Mouse (Mus musculus) liver, embryonic 11.5 days (tissue): ENCODE data around the gene Iglon5. TPM values are rescaled to one million over a fixed set of nuclear protein-coding genes. Genes with fewer than 3 reads are reported as not detected.

Experiments
- ATAC-seq: fragments of 200-750 bp; cut with Nextera tagmentation; replicated peaks from 2 replicates; pipeline ENCODE4 v1.8.0; 2017; ENCODE audit warnings: moderate number of reproducible peaks, mild to moderate bottlenecking, moderate TSS enrichment, moderate library complexity; ENCODE audit not compliant: low FRiP score
- DNase-seq: peaks from one replicate; pipeline ENCODE4 v3.0.0-alpha.2; 2017; ENCODE audit warnings: low spot score
- H3K27ac ChIP-seq: fragments of 300-500 bp; sonication (generic); 2 replicates; pipeline ENCODE4 v1.5.1; 2014; ENCODE audit warnings: mild to moderate bottlenecking, low read depth, low read length, control low read depth
- H3K27me3 ChIP-seq: fragments of 300-500 bp; sonication (generic); replicated peaks from 2 replicates; pipeline ENCODE4 v1.6.1; 2014; ENCODE audit warnings: low read length, mixed read lengths; ENCODE audit not compliant: control insufficient read depth, insufficient read depth
- H3K36me3 ChIP-seq: fragments of 300-500 bp; sonication (generic); 2 replicates; pipeline ENCODE4 v1.6.1; 2014; ENCODE audit warnings: mild to moderate bottlenecking, low read length, moderate library complexity, mixed read lengths; ENCODE audit not compliant: control insufficient read depth, insufficient read depth
- H3K4me1 ChIP-seq: fragments of 300-500 bp; sonication (generic); replicated peaks from 2 replicates; pipeline ENCODE4 v1.6.1; 2014; ENCODE audit warnings: low read length, mixed read lengths; ENCODE audit not compliant: control insufficient read depth, insufficient read depth
- H3K4me2 ChIP-seq: fragments of 300-500 bp; sonication (generic); 2 replicates; pipeline ENCODE4 v1.6.1; 2014; ENCODE audit warnings: mild to moderate bottlenecking, control low read depth, moderate library complexity
- H3K4me3 ChIP-seq: fragments of 300-500 bp; sonication (generic); 2 replicates; pipeline ENCODE4 v1.5.1; 2014; ENCODE audit warnings: low read depth, low read length, control low read depth
- H3K9ac ChIP-seq: fragments of 300-500 bp; sonication (generic); 2 replicates; pipeline ENCODE4 v1.6.1; 2014; ENCODE audit warnings: low read depth, low read length, control low read depth
- H3K9me3 ChIP-seq: fragments of 300-500 bp; sonication (generic); 2 replicates; pipeline ENCODE4 v1.6.1; 2016; ENCODE audit warnings: low read length, inconsistent platforms, mixed read lengths; ENCODE audit not compliant: control insufficient read depth
- WGBS: fragments of 180-500 bp; shearing (Covaris S2); extraction: QIAGEN DNeasy Blood & Tissue Kit; methylation state at CpG from one replicate; pipeline ENCODE4 v1.1.7; 2014; 5-methylcytosine and 5-hydroxymethylcytosine counted together
- polyA plus RNA-seq: library from polyadenylated mRNA; unstranded; fragments of >200 nt; fragmentation: Nextera tagmentation; extraction: Ambion mirVana; gene quantifications from 2 replicates; pipeline ENCODE4 v1.2.1, GENCODE M21; 2014

The Iglon5 gene
- polyA plus RNA-seq, 1 experiment from 2014 or later = 0.25 TPM

DNA sequence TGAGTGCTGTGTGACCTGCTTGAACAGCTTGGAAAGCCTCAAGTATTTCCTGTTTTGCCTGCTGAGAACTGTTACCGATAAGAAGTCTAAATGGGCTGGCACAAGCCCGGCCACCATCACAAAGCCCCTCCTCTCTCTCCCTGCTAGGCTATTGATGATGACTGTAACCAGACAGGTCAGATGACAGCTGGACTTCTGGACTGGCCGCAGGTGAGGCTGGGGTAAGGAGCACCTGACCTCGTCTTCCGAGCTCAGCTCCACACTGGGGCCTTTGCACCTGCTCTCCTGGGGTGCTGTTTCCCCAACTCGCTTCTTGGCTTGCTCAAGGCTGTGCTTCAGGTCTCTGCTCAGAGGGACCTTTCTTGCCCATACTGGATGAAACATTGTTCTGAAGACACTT lies 35.5 kb downstream of the Iglon5 start:
- no peak overlapping the region for H3K4me3 ChIP-seq
- H3K27ac ChIP-seq = no peak overlapping the region
- H3K4me2 ChIP-seq = no peak overlapping the region
- peaks cover 32% of the 10 kb centered on the region for H3K36me3 ChIP-seq
- 77% methylated on average over 6 of the region's 6 CpGs for WGBS
- no peak for DNase-seq
- H3K9me3 ChIP-seq = no peaks in the 10 kb centered on the region
- H3K9ac ChIP-seq = no peak overlapping the region
- ATAC-seq = no peak
- peaks cover under 1% of the 10 kb centered on the region for H3K4me1 ChIP-seq
- no peaks in the 10 kb centered on the region for H3K27me3 ChIP-seq

GRCm38 (mm10) chr7:43453599-43454355 lies 36.1 kb downstream of the Iglon5 start:
- DNase-seq (no peak), ATAC-seq (no peak)
- H3K27me3 ChIP-seq = no peaks in the 10 kb centered on the region
- no peak overlapping the region for H3K27ac ChIP-seq
- 86% methylated on average over 14 of the region's 14 CpGs for WGBS
- no peak overlapping the region for H3K9ac ChIP-seq
- H3K4me1 ChIP-seq = peaks cover 6% of the 10 kb centered on the region
- peaks cover 32% of the 10 kb centered on the region for H3K36me3 ChIP-seq
- no peak overlapping the region for H3K4me3 ChIP-seq
- no peaks in the 10 kb centered on the region for H3K9me3 ChIP-seq
- H3K4me2 ChIP-seq = no peak overlapping the region

DNA sequence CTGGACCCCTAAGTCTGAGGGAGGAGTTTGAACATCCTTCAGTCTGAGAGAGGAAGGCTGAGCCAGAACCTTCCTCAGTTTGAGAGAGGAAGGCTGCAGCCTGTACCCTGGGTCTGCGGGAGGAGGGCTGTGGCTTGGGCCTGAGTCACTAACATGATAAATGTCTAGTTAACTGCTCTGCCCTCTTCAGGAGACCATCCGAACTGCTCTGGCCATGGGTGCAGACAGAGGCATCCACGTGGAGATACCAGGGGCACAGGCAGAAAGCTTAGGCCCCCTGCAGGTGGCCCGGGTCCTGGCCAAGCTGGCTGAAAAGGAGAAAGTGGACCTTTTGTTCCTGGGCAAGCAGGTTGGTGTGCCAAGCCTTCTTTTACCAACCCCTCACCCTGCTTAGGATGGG lies 37.3 kb downstream of the Iglon5 start:
- no peak overlapping the region for H3K27ac ChIP-seq
- 37% methylated on average over 4 of the region's 4 CpGs for WGBS
- ATAC-seq (peak; percentile 61), DNase-seq (no peak)
- peaks cover 29% of the 10 kb centered on the region for H3K36me3 ChIP-seq
- H3K4me3 ChIP-seq = no peak overlapping the region
- peaks cover 7% of the 10 kb centered on the region for H3K4me1 ChIP-seq
- no peaks in the 10 kb centered on the region for H3K27me3 ChIP-seq
- no peak overlapping the region for H3K9ac ChIP-seq
- H3K9me3 ChIP-seq = no peaks in the 10 kb centered on the region
- H3K4me2 ChIP-seq = no peak overlapping the region

GRCm38 (mm10) chr7:43451726-43452125 lies 38.1 kb downstream of the Iglon5 start:
- Histone ChIP-seq H3K27ac (no peak overlapping the region), H3K36me3 (peaks cover 22% of the 10 kb centered on the region), H3K4me1 (peaks cover 11% of the 10 kb centered on the region), H3K9ac (no peak overlapping the region), H3K4me3 (no peak overlapping the region), H3K4me2 (no peak overlapping the region), H3K27me3 (no peaks in the 10 kb centered on the region), H3K9me3 (no peaks in the 10 kb centered on the region)
- ATAC-seq (no peak), DNase-seq (no peak)
- 94% methylated on average over 11 of the region's 11 CpGs for WGBS

DNA sequence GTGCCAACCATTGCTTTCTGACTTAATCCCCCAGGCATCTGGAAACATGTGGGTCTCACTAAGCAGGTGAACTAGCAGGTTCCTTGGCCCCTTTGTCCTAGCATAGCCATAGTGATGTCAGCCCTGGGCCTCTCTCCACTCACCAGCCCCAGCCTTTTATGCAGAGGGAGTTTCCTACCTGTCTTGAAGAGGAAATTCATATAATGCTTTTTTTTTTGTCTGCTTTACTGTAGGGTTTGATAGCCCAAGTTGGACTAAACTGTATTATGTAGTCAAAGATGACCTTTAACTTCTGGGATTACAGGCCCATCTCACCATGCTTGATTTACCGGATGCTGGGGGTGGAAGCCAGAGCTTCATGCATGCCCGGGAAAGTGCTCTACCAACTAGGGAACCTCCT lies 40.1 kb downstream of the Iglon5 start:
- WGBS = 91% methylated on average over 2 of the region's 2 CpGs
- DNase-seq (no peak), ATAC-seq (no peak)
- Histone ChIP-seq H3K4me2 (no peak overlapping the region), H3K36me3 (peaks cover 14% of the 10 kb centered on the region; the same call in 1 of the 2 replicates), H3K9me3 (no peaks in the 10 kb centered on the region), H3K9ac (no peak overlapping the region), H3K4me1 (peaks cover 23% of the 10 kb centered on the region), H3K27me3 (no peaks in the 10 kb centered on the region), H3K4me3 (no peak overlapping the region), H3K27ac (no peak overlapping the region)

- WGBS = 93% methylated on average over 2 of the region's 3 CpGs
- H3K4me1 ChIP-seq = peaks cover 29% of the 10 kb centered on the region
- no peak overlapping the region for H3K9ac ChIP-seq
Measured at GRCm38 (mm10) chr7:43448246-43448645, 41.6 kb downstream of the Iglon5 start.

GRCm38 (mm10) chr7:43447801-43448200 lies 42.1 kb downstream of the Iglon5 start:
- no peak for ATAC-seq

More at GRCm38 (mm10) chr7:43448246-43448645, 41.6 kb downstream of the Iglon5 start:
- Histone ChIP-seq H3K4me3 (no peak overlapping the region), H3K27me3 (no peaks in the 10 kb centered on the region), H3K9me3 (no peaks in the 10 kb centered on the region), H3K36me3 (peaks cover 4% of the 10 kb centered on the region; the same call in 1 of the 2 replicates), H3K4me2 (no peak overlapping the region), H3K27ac (no peak overlapping the region)
- ATAC-seq (no peak), DNase-seq (no peak)

DNA sequence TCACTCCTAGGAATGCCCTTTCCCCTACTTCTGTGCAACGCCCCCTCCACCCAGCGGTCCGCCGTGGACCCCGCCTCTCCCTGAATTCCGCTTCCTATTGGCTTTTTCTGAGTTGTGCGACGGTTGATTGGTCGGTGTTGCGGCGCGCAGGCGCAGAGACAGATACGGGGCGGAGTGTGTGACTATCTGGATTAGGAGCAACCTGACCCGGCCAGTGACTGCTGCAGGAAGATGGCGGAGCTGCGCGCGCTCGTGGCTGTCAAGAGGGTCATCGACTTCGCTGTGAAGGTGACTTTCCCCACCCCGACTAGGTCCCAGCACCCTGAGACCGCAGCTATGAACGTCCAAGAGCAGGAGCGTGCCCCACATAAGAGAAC lies 46.0 kb downstream of the Iglon5 start, which contains the start of the genes Etfb and Gm45233:
Gene Etfb, plus strand, starts transcription at position 167 of the 377 bp plus-strand sequence.
Gene Gm45233, plus strand, starts transcription at position 212 of the 377 bp plus-strand sequence.
- ATAC-seq = peak; percentile 96
- peak; percentile 91 for DNase-seq
- peaks cover 32% of the 10 kb centered on the region for H3K4me1 ChIP-seq
- peak within 1 kb of the TSS; percentile 98 for H3K4me2 ChIP-seq
- no peaks in the 10 kb centered on the region for H3K9me3 ChIP-seq
- WGBS = under 1% methylated on average over 27 of the region's 27 CpGs
- no peaks in the 10 kb centered on the region for H3K27me3 ChIP-seq
- H3K4me3 ChIP-seq = peak within 1 kb of the TSS; percentile 68
- H3K9ac ChIP-seq = peak within 1 kb of the TSS; percentile 75
- no peaks in the 10 kb centered on the region for H3K36me3 ChIP-seq
- H3K27ac ChIP-seq = peak within 1 kb of the TSS; percentile 92

More at GRCm38 (mm10) chr7:43447801-43448200, 42.1 kb downstream of the Iglon5 start:
- H3K9ac ChIP-seq = no peak overlapping the region
- no peaks in the 10 kb centered on the region for H3K9me3 ChIP-seq
- no peaks in the 10 kb centered on the region for H3K27me3 ChIP-seq
- H3K4me2 ChIP-seq = no peak overlapping the region
- no peak for DNase-seq
- 76% methylated on average over 4 of the region's 4 CpGs for WGBS
- no peak overlapping the region for H3K4me3 ChIP-seq
- H3K36me3 ChIP-seq = no peaks in the 10 kb centered on the region; the same call in 1 of the 2 replicates
- no peak overlapping the region for H3K27ac ChIP-seq
- H3K4me1 ChIP-seq = peaks cover 31% of the 10 kb centered on the region
